Mouse (Mus musculus) midbrain, embryonic 14.5 days (tissue): ENCODE data around the gene Cend1. TPM values are rescaled to one million over a fixed set of nuclear protein-coding genes. Genes with fewer than 3 reads are reported as not detected.

Experiments
- ATAC-seq: fragments of 200-750 bp; cut with Nextera tagmentation; 2 replicates; pipeline ENCODE4 v1.8.0; 2017; ENCODE audit warnings: moderate number of reproducible peaks, moderate library complexity; ENCODE audit not compliant: low FRiP score, low TSS enrichment
- DNase-seq: peaks from one replicate; pipeline ENCODE4 v3.0.0-alpha.2; 2015
- H3K27ac ChIP-seq: fragments of 300-500 bp; sonication (generic); replicated peaks from 2 replicates; pipeline ENCODE4 v1.5.1; 2014; ENCODE audit warnings: mild to moderate bottlenecking, low read depth, low read length, moderate library complexity
- H3K27me3 ChIP-seq: fragments of 300-500 bp; sonication (generic); 2 replicates; pipeline ENCODE4 v1.6.1; 2014; ENCODE audit warnings: low read length, control low read depth, mixed read lengths; ENCODE audit not compliant: control insufficient read depth, insufficient read depth
- H3K36me3 ChIP-seq: fragments of 300-500 bp; sonication (generic); 2 replicates; pipeline ENCODE4 v1.6.1; 2014; ENCODE audit warnings: low read length, control low read depth; ENCODE audit not compliant: control insufficient read depth, insufficient read depth
- H3K4me1 ChIP-seq: fragments of 300-500 bp; sonication (generic); 2 replicates; pipeline ENCODE4 v1.6.1; 2014; ENCODE audit warnings: mild to moderate bottlenecking, antibody characterized with exemption, low read length, control low read depth; ENCODE audit not compliant: control insufficient read depth, insufficient read depth
- H3K4me2 ChIP-seq: fragments of 300-500 bp; sonication (generic); 2 replicates; pipeline ENCODE4 v1.6.1; 2014; ENCODE audit warnings: mild to moderate bottlenecking, low read length, moderate library complexity
- H3K4me3 ChIP-seq: fragments of 300-500 bp; sonication (generic); replicated peaks from 2 replicates; pipeline ENCODE4 v1.5.1; 2014; ENCODE audit warnings: low read depth, low read length
- H3K9ac ChIP-seq: fragments of 300-500 bp; sonication (generic); replicated peaks from 2 replicates; pipeline ENCODE4 v1.6.1; 2014; ENCODE audit warnings: mild to moderate bottlenecking, low read length, moderate library complexity
- H3K9me3 ChIP-seq: fragments of 300-500 bp; sonication (generic); 2 replicates; pipeline ENCODE4 v1.6.1; 2016; ENCODE audit warnings: low read length, control low read depth, mixed read lengths; ENCODE audit not compliant: control insufficient read depth
- WGBS: fragments of 180-500 bp; shearing (Covaris S2); extraction: QIAGEN DNeasy Blood & Tissue Kit; methylation state at CpG from one replicate; pipeline ENCODE4 v1.1.7; 2014; 5-methylcytosine and 5-hydroxymethylcytosine counted together
- polyA plus RNA-seq: library from polyadenylated mRNA; unstranded; fragments of >200 nt; fragmentation: Nextera tagmentation; extraction: Ambion mirVana; gene quantifications from 2 replicates; pipeline ENCODE4 v1.2.1, GENCODE M21; 2014

Cend1 gene
- polyA plus RNA-seq, 1 experiment from 2014 or later, result 25.7 TPM

DNA sequence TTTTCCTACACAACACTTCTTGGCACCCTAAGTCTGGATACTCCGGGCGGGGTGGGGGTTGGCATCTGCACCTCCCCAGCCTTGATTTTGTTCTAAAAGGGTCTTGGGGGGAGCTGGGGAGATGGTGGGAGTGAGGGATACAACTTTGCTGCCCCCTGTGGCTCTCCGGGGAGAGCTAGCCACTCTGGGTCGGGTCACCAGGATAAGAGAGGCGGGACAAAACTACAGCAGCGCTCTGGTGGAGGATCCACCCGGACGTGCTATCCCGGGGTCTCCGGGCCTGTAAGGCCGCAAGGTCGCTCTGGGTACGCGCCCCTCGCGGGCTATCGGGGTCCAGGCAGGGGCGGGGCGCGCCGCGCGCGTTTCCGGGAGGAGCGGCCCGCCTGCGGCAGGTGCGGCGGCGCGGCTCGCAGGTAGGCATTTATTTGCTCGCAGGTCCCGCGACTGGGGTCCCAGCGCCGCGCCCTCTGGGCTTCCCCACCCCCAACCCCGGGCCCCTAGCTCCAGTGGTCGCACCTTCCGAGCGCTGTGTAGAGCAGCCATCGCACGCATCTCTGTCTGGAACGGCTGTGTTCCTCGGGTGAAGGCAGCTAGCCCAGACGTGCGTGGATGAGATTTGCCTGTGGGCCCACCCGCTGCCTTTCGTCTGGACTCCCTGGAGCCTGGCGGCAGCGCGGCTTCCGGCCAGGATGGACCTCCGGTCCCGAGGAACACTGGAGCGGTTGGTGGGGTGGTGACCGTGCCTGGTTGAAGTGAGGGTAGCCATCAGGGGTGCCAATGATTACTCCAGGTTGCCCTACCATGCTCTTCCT is 32.4 kb upstream of the Cend1 start:
- H3K4me2 ChIP-seq, result peak overlapping the region; percentile 56
- H3K4me3 ChIP-seq, result peak overlapping the region; percentile 31
- 3% methylated on average over 59 of the region's 59 CpGs for WGBS
- no peaks in the 10 kb centered on the region for H3K9me3 ChIP-seq
- ATAC-seq (no peak), DNase-seq (no peak)
- H3K27me3 ChIP-seq, result peaks cover 67% of the 10 kb centered on the region
- H3K36me3 ChIP-seq, result peaks cover 13% of the 10 kb centered on the region
- H3K27ac ChIP-seq, result 0 out of 2 replicates have a peak overlapping the region, but pooled peaks have one; percentile 13
- H3K4me1 ChIP-seq, result no peaks in the 10 kb centered on the region
- H3K9ac ChIP-seq, result peak overlapping the region; percentile 47; the same call in 1 of the 2 replicates

DNA sequence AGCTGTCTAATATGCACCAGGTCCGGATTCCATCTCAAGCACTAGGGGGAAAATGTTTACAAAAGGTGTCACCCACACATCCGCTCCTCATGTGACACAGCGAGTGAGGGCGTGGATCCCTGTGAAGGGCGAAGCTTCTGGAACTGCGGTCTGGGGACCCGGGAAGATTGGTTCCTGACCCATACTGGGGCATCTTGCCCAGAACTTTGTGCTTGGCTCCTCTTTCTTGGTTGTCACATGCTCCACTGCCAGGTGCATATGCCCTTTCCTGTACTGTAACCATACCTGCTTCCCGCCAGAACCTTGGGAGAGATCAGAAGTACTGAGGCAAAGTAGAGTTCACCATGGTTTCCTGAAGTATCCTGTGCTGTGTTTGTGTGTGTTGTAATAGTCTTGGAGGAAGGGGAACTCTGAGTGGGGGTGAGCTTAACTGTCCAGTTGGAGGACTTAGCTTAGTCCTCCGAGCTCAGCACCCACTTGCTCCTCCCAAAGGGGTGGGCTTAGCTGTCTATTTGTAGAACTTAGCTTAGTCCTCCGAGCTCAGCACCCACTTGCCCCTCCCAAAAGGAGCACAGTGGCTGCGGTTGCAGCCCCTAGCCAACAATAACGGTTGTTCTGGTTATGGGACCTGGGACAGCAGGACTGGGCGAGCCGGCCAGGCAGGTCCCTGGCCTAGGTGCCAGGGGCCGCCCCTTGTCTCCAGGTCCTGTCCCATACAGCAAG is 31.3 kb upstream of the Cend1 start, which contains the start of gene Cracr2b:
Gene Cracr2b, plus strand, starts transcription at position 704 of the 723 bp plus-strand sequence.
- 74% methylated on average over 15 of the region's 15 CpGs for WGBS
- H3K9me3 ChIP-seq, result no peaks in the 10 kb centered on the region
- peak within 1 kb of the TSS; percentile 31 for H3K4me3 ChIP-seq
- ATAC-seq, result no peak
- 0 out of 2 replicates have a peak within 1 kb of the TSS, but pooled peaks have one; percentile 13 for H3K27ac ChIP-seq
- DNase-seq, result no peak
- peak within 1 kb of the TSS; percentile 56 for H3K4me2 ChIP-seq
- H3K9ac ChIP-seq, result peak within 1 kb of the TSS; percentile 47; the same call in 1 of the 2 replicates
- peaks cover 56% of the 10 kb centered on the region for H3K27me3 ChIP-seq
- H3K4me1 ChIP-seq, result peaks cover 11% of the 10 kb centered on the region; the same call in 1 of the 2 replicates
- peaks cover 13% of the 10 kb centered on the region for H3K36me3 ChIP-seq

DNA sequence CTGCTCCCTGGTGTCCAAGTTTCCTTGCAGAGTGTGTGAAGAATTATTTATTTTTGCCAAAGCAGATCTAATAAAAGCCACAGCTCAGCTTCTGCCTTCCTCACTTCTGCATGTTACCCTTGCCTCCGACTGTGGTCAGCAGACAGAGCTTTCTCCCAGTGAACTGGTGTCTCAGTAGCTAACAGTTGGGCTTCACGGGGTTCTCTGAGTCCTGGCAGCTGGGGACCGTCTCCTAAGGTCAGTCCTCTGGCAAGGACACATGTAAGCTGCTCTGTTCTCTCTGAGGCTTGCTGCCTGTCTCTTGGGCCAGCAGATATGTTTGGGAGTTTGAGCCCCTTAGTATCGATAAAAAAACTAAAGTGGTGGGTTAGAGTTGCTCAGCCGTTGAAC is 30.7 kb upstream of the Cend1 start:
- Histone ChIP-seq H3K4me1 (peaks cover 11% of the 10 kb centered on the region; the same call in 1 of the 2 replicates), H3K4me3 (no peak overlapping the region), H3K9me3 (no peaks in the 10 kb centered on the region), H3K27ac (no peak overlapping the region), H3K36me3 (peaks cover 13% of the 10 kb centered on the region), H3K9ac (no peak overlapping the region), H3K4me2 (no peak overlapping the region), H3K27me3 (peaks cover 50% of the 10 kb centered on the region)
- DNase-seq (no peak), ATAC-seq (no peak)
- WGBS, result 81% methylated on average over 5 of the region's 5 CpGs

DNA sequence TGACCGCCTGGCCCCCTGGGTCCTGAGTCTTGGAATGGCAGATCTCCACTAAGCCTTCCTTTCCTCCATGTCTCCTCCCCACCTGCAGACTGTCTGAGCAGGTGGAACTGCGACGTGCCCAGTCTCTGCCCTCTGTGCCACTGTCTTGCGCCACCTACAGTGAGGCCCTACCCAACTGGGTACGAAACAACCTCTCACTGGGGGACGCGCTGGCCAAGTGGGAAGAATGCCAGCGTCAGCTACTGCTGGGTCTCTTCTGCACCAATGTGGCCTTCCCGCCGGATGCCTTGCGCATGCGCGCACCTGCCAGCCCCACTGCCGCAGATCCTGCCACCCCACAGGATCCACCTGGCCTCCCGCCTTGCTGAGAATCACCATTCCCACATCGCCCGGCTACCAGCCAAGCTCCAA is 30.0 kb upstream of the Cend1 start:
- DNase-seq (no peak), ATAC-seq (no peak)
- H3K4me3 ChIP-seq, result no peak overlapping the region
- H3K9ac ChIP-seq, result no peak overlapping the region
- peaks cover 44% of the 10 kb centered on the region for H3K27me3 ChIP-seq
- no peaks in the 10 kb centered on the region for H3K9me3 ChIP-seq
- H3K36me3 ChIP-seq, result peaks cover 13% of the 10 kb centered on the region
- H3K27ac ChIP-seq, result no peak overlapping the region
- H3K4me2 ChIP-seq, result no peak overlapping the region
- peaks cover 11% of the 10 kb centered on the region; the same call in 1 of the 2 replicates for H3K4me1 ChIP-seq
- WGBS, result 90% methylated on average over 17 of the region's 17 CpGs

DNA sequence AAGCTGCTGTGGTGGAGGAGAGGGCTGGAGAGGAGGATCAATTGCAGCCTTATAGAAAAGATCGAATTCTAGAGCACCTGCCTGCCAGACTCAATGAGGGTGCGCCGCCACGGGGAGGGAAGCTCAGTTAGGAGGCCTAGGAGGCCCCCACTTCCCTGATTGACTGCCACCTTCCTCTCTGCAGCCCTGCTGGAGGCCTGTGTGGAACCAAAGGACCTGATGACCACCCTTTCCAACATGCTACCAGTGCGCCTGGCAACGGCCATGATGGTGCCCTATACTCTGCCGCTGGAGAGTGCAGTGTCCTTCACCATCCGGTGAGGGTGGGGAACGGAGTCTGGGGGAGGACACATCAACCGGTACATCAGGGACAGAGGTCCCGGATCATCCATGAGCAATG is 29.4 kb upstream of the Cend1 start:
- H3K27me3 ChIP-seq, result peaks cover 37% of the 10 kb centered on the region
- WGBS, result 94% methylated on average over 11 of the region's 11 CpGs
- no peak overlapping the region for H3K4me2 ChIP-seq
- H3K9me3 ChIP-seq, result no peaks in the 10 kb centered on the region
- no peak overlapping the region for H3K4me3 ChIP-seq
- H3K9ac ChIP-seq, result no peak overlapping the region
- H3K27ac ChIP-seq, result no peak overlapping the region
- peaks cover 11% of the 10 kb centered on the region; the same call in 1 of the 2 replicates for H3K4me1 ChIP-seq
- H3K36me3 ChIP-seq, result peaks cover 13% of the 10 kb centered on the region
- no peak for DNase-seq
- no peak for ATAC-seq

DNA sequence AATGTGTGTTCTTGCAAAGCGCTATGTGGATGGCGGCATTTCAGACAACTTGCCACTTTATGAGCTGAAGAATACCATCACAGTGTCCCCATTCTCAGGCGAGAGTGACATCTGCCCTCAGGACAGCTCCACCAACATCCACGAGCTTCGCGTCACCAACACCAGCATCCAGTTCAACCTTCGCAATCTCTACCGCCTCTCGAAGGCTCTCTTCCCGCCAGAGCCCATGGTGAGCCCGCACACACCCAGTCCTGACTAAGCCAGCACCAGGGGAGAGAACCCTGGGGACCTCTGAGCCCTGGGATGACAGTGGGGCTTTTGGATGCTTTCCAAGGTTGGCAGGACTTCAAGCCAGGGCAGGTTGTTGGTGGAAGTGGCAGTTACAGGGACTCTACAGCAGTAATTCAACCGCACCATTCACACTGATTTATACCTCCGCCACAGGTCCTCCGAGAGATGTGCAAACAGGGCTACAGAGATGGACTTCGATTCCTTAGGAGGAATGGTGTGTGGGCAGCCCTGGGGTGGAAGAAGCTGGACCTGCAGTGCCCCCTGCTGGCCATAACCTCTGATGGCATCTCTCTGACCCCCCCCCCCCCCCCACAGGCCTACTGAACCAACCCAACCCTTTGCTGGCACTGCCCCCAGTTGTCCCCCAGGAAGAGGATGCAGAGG is 28.8 kb upstream of the Cend1 start:
- H3K27me3 ChIP-seq, result peaks cover 32% of the 10 kb centered on the region
- H3K9ac ChIP-seq, result no peak overlapping the region
- DNase-seq (peak; percentile 55), ATAC-seq (no peak)
- no peak overlapping the region for H3K4me2 ChIP-seq
- peaks cover 11% of the 10 kb centered on the region; the same call in 1 of the 2 replicates for H3K4me1 ChIP-seq
- no peaks in the 10 kb centered on the region for H3K9me3 ChIP-seq
- 79% methylated on average over 15 of the region's 15 CpGs for WGBS
- H3K27ac ChIP-seq, result no peak overlapping the region
- H3K4me3 ChIP-seq, result no peak overlapping the region
- peaks cover 13% of the 10 kb centered on the region for H3K36me3 ChIP-seq

DNA sequence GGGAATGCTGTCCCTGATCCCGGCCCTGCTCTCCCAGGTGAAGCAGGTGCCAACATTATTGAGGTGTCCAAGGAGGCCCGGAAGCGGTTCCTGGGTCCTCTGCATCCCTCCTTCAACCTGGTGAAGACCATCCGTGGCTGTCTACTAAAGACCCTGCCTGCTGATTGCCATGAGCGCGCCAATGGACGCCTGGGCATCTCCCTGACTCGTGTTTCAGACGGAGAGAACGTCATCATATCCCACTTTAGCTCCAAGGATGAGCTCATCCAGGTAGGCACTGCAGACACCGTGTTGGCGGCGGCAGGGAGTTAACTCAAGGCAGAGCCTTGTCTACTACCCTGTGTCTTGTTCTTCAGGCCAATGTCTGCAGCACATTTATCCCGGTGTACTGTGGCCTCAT is 27.9 kb upstream of the Cend1 start:
- H3K4me2 ChIP-seq, result no peak overlapping the region
- peaks cover 15% of the 10 kb centered on the region for H3K36me3 ChIP-seq
- H3K4me1 ChIP-seq, result peaks cover 11% of the 10 kb centered on the region; the same call in 1 of the 2 replicates
- ATAC-seq, result no peak
- no peak for DNase-seq
- WGBS, result 91% methylated on average over 14 of the region's 14 CpGs
- H3K4me3 ChIP-seq, result no peak overlapping the region
- H3K27ac ChIP-seq, result no peak overlapping the region
- no peaks in the 10 kb centered on the region for H3K9me3 ChIP-seq
- H3K27me3 ChIP-seq, result peaks cover 23% of the 10 kb centered on the region
- H3K9ac ChIP-seq, result no peak overlapping the region

DNA sequence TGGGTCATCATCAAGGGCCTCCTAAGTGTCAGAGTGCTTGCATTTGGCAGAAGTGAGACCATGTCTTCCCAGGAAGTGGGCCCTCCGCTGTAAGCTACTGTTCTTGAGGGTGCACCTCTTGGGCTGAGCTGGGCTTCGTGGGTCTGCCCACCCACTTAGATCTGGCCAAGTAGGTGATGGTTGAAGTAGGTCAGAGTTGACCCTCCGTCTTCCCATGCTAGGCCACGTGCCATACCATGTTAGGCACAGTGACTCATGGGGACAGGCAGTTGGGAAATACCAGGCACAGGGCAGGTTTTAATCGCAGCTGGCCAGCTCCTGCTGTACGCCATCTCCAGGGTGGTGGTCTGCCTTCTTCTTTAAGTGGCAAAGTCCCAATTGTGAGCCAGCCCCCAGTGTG is 27.4 kb upstream of the Cend1 start:
- Histone ChIP-seq H3K27me3 (peaks cover 18% of the 10 kb centered on the region), H3K4me1 (peaks cover 11% of the 10 kb centered on the region; the same call in 1 of the 2 replicates), H3K9ac (no peak overlapping the region), H3K4me2 (peak overlapping the region; percentile 96; the same call in 1 of the 2 replicates), H3K36me3 (peaks cover 20% of the 10 kb centered on the region), H3K9me3 (no peaks in the 10 kb centered on the region), H3K4me3 (no peak overlapping the region), H3K27ac (no peak overlapping the region)
- no peak for DNase-seq
- ATAC-seq, result no peak
- WGBS, result 92% methylated on average over 6 of the region's 6 CpGs
